Mouse (Mus musculus) B cell, adult 2 months (primary cell): ENCODE measurements around the gene Crtc3.

Source experiments
- DNase-seq, 2 experiments: peaks; one replicate each; pipeline ENCODE4 v3.0.0; 2022

The Crtc3 gene

GRCm38 (mm10) chr7:80636953-80637800, 51.5 kb downstream of the Crtc3 start:
- DNase-seq, result no peak

DNA sequence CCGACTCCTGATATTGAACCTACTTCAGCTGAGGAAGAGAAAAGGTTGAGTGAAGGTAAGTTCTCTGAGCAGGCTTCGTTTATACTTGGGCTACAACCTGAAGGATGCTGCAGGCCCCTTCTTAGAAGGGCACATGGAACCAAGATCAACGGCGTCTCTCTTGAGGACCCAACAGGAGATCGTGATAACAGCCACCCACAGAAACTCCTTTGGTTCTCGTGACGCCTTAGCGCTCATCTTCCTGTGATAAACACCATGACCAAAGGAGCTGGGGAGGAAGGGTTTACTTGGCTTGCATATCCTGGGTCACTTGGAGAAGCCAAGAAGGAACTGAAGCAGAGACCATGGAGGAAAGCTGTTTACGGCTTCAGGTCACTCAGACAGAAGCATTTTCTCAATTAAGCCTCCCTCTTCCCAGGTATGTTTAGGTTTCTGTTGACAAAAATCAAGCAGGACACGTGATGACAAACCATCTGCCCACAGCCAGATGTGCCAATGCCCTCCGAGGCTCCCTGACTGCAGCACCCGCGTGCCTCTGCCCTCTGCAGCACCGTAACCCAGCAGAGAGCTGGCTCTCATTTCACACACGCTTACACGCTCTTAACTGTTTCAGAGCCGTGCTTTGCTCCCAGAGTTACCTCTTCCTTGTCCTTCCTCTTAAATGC, 52.3 kb downstream of the Crtc3 start:
- DNase-seq, result no peak

DNA sequence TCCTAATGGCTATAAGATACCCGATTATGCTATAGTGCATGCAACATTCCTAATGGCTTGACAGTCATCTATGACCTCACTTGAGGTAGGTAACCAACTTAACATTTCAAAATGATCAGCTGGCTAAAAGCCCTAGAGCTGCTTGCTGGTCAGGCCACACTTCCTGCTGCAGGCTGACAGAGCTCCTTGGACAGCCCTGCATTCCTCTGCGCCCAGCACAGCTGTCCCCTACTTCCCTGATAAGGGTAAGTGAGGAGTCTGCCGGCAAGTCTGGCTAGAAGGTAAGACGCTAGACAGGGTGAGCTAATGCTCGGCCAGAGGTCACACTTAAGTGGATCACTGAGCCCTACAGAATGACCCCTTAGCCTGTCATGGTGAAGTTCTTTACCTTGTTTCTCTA, 52.8 kb downstream of the Crtc3 start:
- DNase-seq, result no peak

DNA sequence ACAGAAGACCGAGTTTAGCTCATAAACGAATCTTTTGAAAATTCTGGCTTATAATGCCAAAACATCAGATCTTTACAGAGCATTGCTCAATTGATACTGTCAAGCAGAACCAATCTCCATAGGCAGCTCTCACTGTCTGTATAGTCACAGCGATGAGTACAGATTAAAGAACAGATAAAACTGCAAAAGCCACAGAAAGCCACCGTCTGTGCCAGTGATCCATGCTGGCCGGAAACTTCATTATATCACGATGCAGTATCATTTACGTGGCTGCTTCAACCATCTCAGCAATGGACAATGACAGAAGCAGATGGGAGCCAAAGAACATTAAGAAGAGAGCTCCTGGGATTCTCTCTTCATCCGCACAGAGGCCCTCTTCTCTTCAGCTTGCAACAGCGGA, 53.9 kb downstream of the Crtc3 start:
- no peak for DNase-seq

GRCm38 (mm10) chr7:80633635-80634034, 55.0 kb downstream of the Crtc3 start:
- no peak for DNase-seq

GRCm38 (mm10) chr7:80631993-80632392, 56.7 kb downstream of the Crtc3 start:
- no peak for DNase-seq

DNA sequence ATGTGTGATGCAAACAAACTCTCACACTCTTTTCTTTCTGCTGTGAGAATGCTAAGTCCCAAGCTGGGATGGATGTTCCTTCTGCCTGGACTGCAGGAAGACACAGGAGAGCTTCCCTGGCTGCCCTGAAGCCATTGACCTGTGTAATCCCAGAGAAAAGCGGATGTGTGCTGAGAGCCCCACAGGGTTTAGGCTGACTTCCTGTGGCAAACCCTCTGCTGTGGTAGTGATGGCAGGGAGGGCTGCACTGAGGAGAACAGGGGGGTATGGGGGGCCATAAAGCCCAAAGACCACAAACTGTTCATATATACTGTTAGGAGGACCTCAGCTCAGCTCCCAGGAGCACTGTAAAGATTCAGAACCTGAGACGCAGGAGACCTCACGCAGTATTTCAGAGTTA, 57.3 kb downstream of the Crtc3 start:
- no peak for DNase-seq

- no peak for DNase-seq
These were observed 59.3 kb downstream of the Crtc3 start for GRCm38 (mm10) chr7:80629369-80629768.

GRCm38 (mm10) chr7:80628708-80629183, 59.9 kb downstream of the Crtc3 start:
- peak; percentile 32 to 48 for DNase-seq

DNA sequence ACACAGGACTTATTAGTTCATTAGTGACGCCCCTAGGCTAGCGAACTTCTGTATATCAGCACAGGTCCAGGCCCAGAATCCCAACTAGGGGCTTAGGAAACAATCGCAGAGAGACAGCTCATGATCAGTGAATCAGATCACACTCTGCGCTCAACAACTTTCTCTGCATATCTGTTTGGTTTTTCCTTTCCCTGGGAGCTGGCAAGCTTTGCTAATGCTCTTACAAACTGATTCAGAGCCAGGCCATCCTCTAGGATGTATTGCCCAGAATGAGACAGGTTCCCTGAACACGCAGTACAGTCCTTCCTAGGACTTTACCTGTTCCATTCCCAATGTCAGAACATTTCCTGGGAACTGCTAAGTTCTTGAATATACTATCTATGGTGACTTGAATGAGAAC, 61.7 kb downstream of the Crtc3 start:
- DNase-seq, result no peak

GRCm38 (mm10) chr7:80625841-80626240, 62.8 kb downstream of the Crtc3 start:
- DNase-seq, result no peak

- DNase-seq, result no peak
These were observed 65.4 kb downstream of the Crtc3 start for GRCm38 (mm10) chr7:80623276-80623675.

DNA sequence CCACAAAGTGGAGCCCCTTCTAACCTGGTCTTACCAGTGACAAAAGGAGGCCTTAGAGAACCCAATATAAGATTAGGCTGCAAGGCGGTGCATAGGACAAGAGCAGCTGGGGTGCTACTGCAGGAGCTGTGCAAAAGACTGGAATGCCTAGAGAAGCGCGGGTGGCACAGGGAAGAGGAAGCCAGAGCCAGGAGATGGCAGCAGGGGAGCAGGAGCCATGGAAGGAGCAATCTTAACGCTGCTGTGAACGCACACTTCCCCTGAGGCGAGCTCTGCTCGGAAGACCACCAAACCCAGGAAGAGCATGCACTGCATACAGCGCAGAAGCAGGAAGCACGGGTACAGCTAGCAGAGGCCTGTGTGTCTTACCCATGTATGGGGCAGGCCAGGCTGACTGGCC, 72.6 kb downstream of the Crtc3 start:
- DNase-seq, result no peak

- no peak for DNase-seq
These were observed 74.6 kb downstream of the Crtc3 start for GRCm38 (mm10) chr7:80614042-80614441.

GRCm38 (mm10) chr7:80612191-80612787, 76.4 kb downstream of the Crtc3 start:
- no peak for DNase-seq

DNA sequence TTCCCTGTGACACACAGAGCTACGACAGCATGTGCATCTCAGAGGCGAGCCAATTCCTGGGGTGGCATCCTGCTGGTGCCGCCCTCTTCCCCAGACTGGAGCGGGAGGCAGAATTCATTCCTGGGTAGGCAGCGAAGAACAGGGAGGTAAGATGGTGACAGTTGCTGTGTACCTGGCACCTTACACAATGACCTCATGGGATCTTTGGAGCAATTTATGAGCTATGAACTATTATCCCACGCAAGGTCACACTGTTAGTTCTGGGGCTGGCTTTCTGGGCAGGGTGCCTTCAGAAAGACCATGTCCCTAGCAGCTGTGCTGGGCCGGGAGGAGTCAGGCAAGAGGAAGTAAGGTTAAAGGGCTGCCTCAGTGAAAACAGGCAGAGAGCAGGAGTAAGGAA, 77.0 kb downstream of the Crtc3 start:
- no peak for DNase-seq

GRCm38 (mm10) chr7:80607503-80607902, 81.2 kb downstream of the Crtc3 start:
- DNase-seq, result no peak

DNA sequence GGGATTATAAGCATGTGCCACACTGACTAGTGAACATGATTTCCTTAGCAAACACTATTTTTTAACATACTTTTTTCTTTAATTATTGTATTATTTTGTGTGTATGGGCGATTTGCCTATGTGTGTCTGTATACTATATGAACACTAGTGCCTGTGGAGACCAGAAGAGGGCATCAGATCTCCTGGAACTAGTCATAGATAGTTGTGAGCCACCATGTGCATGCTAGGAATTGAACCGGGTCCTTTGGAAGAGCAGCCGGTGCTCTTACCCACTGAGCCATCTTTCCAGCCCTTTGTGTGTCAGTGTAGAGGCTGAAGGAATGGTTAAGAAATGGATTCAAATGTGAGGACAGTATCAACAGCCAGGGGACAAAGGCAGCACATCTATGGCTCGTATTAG, 82.2 kb downstream of the Crtc3 start:
- no peak for DNase-seq

DNA sequence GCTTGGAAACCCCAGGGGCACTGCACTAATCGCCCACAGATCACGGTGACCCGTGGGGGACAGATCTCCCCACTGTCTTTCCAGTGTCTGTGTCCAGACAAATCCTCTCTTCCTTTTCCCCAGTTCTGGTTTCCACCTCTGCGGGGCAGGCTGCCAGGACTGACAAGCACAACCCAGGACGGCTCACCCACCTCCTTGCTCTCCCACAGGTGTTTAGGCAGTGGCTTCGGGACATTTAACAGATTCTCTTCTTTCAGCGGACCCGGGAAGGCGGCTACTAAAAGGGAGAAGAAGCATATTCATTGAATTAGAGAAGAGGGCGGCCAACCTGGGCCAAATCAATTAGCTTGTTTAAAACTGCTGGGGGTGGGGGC, 83.1 kb downstream of the Crtc3 start:
- no peak for DNase-seq

- no peak for DNase-seq
These were observed 83.6 kb downstream of the Crtc3 start for GRCm38 (mm10) chr7:80604908-80605556.

DNA sequence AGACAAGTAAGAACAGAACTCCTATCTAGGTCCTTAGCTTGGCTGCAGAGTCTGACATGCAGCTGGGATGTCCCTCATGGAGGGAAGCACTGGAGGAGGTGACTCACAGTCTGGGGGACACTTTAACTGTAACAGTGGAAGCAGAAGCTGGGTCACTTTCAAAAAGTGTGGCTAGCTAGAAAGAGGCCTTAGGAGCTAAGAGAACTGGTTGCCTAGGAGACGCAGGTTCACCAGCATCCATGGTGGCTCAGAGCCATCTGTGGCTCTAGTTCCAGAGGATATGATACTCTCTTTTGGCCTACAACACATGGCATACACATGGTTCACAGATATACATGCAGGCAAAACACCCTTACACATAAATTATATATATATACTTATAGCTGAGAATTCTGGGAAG, 86.1 kb downstream of the Crtc3 start:
- DNase-seq, result no peak

GRCm38 (mm10) chr7:80598436-80598985, 90.2 kb downstream of the Crtc3 start:
- DNase-seq, result no peak

- no peak for DNase-seq
These were observed 90.8 kb downstream of the Crtc3 start for GRCm38 (mm10) chr7:80597900-80598299.
